Mouse (Mus musculus) testis, postnatal 14 days (tissue): ENCODE data around the gene Gpr55.

Source experiments
- DNase-seq: peaks from one replicate; pipeline ENCODE4 v3.0.0; 2021; ENCODE audit warnings: low spot score

Gpr55 gene

DNA sequence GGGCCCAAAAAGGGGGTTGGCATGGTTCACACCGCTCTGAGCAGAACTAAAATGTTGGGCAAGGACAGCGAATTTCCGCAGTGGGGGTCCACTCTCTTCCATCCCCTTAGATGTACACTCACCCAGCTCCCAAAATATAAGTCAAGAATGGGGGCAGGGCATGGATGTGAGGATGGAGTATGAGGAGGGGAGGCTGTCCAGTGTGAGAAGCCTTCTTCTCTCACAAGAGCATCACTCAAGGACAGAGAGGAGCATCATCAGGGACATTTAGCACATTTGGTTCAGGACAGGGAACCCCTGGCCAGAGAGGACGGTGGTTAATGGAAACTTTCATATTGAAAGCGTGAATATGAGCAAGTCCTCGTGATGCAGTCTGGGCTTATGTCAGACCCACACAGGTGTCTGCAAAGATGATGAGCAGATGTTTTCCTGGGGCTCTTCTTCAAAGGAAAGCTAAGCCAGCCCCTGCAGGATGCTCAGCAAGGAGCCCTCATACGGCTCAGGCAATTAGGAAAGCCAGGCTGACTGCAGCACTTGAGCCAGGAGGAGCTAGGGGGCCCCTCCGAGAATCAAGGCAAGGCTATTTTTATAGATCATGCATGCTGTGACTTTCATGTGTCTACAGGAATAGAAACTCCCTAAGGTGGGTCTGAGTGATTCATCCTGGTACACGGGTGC, 2.7 kb downstream of the Gpr55 start:
- DNase-seq: no peak

GRCm38 (mm10) chr1:85957290-85957689, 3.5 kb downstream of the Gpr55 start:
- no peak for DNase-seq

DNA sequence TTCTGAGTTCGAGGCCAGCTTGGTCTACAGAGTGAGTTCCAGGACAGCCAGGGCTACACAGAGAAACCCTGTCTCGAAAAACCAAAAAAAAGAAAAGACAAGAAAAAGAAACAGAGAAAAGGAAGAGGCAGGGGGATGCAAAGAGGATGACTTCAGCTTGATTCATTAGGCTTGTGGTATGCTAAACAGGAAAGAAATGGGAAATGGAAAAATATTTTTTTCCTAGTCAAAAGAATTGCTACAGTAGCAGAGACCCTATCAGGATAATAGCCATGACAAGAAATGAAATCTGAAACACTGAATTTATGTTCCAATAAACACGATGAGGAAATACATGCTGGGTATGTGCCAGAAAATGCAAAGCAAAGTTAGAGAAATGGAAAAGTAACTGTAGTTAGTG, 5.7 kb downstream of the Gpr55 start:
- DNase-seq: no peak

- DNase-seq: no peak
Observed at GRCm38 (mm10) chr1:85949085-85949684, 11.6 kb downstream of the Gpr55 start.

GRCm38 (mm10) chr1:85942318-85942717, 18.5 kb downstream of the Gpr55 start:
- no peak for DNase-seq

DNA sequence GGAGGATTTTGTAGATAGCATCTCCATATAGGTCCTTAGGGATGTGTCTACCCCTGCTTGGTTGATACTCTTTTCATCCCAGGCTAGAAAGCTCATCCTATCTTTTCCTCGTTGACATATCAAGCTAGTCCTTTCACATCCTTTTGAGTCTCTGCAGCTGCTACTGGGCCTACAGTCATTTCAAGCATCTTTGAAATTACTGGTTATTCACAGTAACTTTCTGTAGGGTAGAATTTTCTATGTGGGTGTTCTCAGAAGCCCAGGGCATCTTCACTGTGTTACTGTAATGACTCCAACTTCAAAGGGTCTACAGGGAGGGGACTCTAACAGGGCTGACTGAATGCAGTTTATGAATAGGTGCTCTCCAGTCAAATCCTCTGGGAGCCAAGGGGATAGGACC, 23.5 kb downstream of the Gpr55 start:
- DNase-seq: no peak

- no peak for DNase-seq
Observed at GRCm38 (mm10) chr1:85936265-85936664, 24.5 kb downstream of the Gpr55 start.

GRCm38 (mm10) chr1:85935148-85935852, 25.5 kb downstream of the Gpr55 start:
- peak; percentile 38 for DNase-seq

DNA sequence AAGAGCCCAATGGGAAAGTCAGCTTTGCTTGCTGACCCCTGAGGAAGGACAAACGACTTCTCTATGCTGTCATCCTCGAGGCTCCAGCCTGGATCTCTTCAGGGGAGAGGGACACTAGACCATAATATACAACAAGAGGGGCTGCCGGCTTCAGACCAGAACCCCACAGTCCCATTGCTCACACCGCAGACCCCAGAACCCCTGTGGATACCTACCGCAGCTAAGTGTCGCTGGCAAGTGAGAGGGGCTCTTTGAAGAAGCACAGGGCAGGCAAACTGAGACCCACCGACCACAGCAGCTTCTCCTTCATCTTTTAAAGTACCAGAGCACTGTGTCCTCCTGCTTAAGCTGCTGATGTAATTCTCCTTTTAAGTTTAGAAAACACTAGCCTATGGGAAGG, 26.2 kb downstream of the Gpr55 start:
- no peak for DNase-seq

- DNase-seq: no peak
Observed at GRCm38 (mm10) chr1:85933631-85934465, 27.0 kb downstream of the Gpr55 start.

- no peak for DNase-seq
Observed at GRCm38 (mm10) chr1:85933226-85933625, 27.6 kb downstream of the Gpr55 start.

- no peak for DNase-seq
Observed at GRCm38 (mm10) chr1:85931170-85931569, 29.6 kb downstream of the Gpr55 start.

- no peak for DNase-seq
Observed at GRCm38 (mm10) chr1:85929406-85929805, 31.4 kb downstream of the Gpr55 start.

DNA sequence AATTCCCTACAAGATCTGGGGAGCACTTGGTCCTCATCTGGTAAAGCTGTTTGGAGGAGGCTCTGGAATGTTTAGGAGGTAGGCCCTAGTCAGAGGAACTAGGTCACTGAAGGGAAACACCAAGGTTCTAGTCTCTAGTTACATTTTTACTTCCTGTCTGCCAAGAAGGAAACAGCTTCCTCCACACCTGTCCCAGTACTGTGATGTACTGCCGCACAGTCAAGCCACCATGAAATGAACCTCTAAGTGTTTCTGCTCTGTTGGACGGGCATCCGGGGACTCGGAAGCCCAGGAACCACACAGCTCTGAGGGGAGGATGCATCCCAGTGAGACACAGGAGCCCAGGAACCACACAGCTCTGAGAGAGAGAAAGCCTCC, 32.1 kb downstream of the Gpr55 start:
- no peak for DNase-seq

DNA sequence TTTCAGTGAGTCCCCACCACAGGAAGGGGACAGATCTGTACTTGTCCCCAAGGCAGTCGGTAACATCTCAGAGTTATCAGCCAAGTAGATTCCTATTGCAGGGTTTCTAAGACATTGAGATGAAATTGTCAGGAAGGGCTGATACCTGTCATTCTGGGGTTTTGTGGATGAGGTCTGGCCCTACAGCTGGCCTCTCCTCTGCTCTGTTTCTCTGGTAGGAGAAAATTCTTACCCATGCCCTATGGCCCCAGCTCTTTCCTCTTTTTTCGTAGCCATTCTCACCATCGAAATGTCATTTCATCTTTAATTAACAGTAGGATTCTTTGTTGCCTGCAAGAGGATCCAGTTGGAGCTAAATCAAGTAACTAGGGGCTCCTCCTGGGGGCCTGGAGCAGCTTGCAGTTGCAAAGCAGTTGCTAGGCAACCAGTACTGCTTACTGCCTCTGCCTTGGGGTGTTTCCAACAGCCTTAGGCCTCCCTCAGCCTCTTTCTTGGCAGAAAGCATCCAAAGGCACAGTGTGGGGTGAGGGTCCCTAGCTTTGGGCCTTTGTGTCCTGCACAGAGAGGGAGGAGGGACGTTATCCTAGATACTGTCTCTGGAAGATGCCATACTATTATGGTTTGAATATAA, 32.6 kb downstream of the Gpr55 start, which contains the start of gene 4933407L21Rik:
Gene 4933407L21Rik (plus strand): TSS at position 427 of the 631 bp plus-strand sequence.
- no peak for DNase-seq

GRCm38 (mm10) chr1:85925183-85925582, 35.6 kb downstream of the Gpr55 start:
- DNase-seq: no peak

- no peak for DNase-seq
Observed at GRCm38 (mm10) chr1:85922865-85923211, 38.0 kb downstream of the Gpr55 start.

GRCm38 (mm10) chr1:85922127-85922864, 38.5 kb downstream of the Gpr55 start:
- no peak for DNase-seq

DNA sequence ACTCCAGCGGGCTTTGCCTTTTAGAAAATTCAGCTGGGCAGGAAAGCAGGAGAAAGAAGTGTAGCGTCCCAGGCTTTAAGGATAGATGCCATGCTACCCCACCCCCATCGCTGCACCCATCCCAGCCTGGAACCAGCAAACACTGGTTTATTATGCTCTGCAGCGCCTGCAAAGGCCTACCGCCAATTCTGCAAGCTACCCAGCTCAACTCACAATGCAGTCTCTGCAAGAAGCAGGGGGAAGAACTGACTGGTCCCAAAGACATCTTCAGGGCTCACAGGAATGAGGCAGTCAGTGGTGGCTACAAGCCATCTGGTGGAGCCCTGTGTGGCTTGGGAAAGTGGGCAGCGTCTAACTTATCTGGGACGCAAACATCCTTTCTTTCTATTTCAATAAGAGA, 39.1 kb downstream of the Gpr55 start:
- no peak for DNase-seq

- no peak for DNase-seq
Observed at GRCm38 (mm10) chr1:85919621-85920020, 41.2 kb downstream of the Gpr55 start.

- no peak for DNase-seq
Observed at GRCm38 (mm10) chr1:85916830-85917450, 43.9 kb downstream of the Gpr55 start.
